Mouse (Mus musculus): ENCODE data around the gene Dnm3. TPM values are rescaled to one million over a fixed set of nuclear protein-coding genes. Genes with fewer than 3 reads are reported as not detected.
A peak's percentile ranks its signal among the peaks of the same experiment; 100 is the strongest.
"Not testable (repeated sequence)": the region's sequence is repeated elsewhere in the genome, so short reads cannot be mapped to it uniquely, and the experiment has no call there.

Dnm3 gene
- total RNA-seq, 2 experiments from 2014 or later: 6.3 to 11.0 TPM

GRCm38 (mm10) chr1:162436672-162437071 is 41.2 kb downstream of the Dnm3 start:
- no peak for DNase-seq (ENCODE audit: low spot score in 2 of 2)

GRCm38 (mm10) chr1:162428904-162429303 is 48.9 kb downstream of the Dnm3 start:
- no peak for DNase-seq (ENCODE audit: low spot score in 2 of 2)

GRCm38 (mm10) chr1:162425930-162426478 is 51.8 kb downstream of the Dnm3 start:
- no peak for DNase-seq (ENCODE audit: low spot score in 2 of 2)

- DNase-seq (ENCODE audit: low spot score in 2 of 2): no peak
These were observed 55.0 kb downstream of the Dnm3 start for GRCm38 (mm10) chr1:162422826-162423225.

GRCm38 (mm10) chr1:162413791-162414190 is 64.0 kb downstream of the Dnm3 start:
- DNase-seq (ENCODE audit: low spot score in 2 of 2): no peak

- DNase-seq (ENCODE audit: low spot score in 2 of 2): no peak
These were observed 64.9 kb downstream of the Dnm3 start for GRCm38 (mm10) chr1:162412787-162413429.

GRCm38 (mm10) chr1:162410207-162410965 is 67.4 kb downstream of the Dnm3 start:
- no peak for DNase-seq (ENCODE audit: low spot score in 2 of 2)

- no peak for DNase-seq (ENCODE audit: low spot score in 2 of 2)
These were observed 83.3 kb downstream of the Dnm3 start for GRCm38 (mm10) chr1:162394549-162394948.

- no peak for DNase-seq (ENCODE audit: low spot score in 2 of 2)
These were observed 89.2 kb downstream of the Dnm3 start for GRCm38 (mm10) chr1:162388442-162389165.

- DNase-seq (ENCODE audit: low spot score in 2 of 2): not testable (repeated sequence)
These were observed 104.8 kb downstream of the Dnm3 start for GRCm38 (mm10) chr1:162373068-162373467.

- DNase-seq (ENCODE audit: low spot score in 2 of 2): no peak
These were observed 108.1 kb downstream of the Dnm3 start for GRCm38 (mm10) chr1:162369726-162370125.

- no peak for DNase-seq (ENCODE audit: low spot score in 2 of 2)
These were observed 115.9 kb downstream of the Dnm3 start for GRCm38 (mm10) chr1:162361978-162362377.

GRCm38 (mm10) chr1:162359270-162359669 is 118.6 kb downstream of the Dnm3 start:
- DNase-seq (ENCODE audit: low spot score in 2 of 2): peak in 1 of 2 experiments; percentile 16

GRCm38 (mm10) chr1:162358036-162358435 is 119.8 kb downstream of the Dnm3 start:
- DNase-seq (ENCODE audit: low spot score in 2 of 2): peak; percentile 22 to 52

GRCm38 (mm10) chr1:162356481-162356880 is 121.4 kb downstream of the Dnm3 start:
- DNase-seq (ENCODE audit: low spot score in 2 of 2): no peak

GRCm38 (mm10) chr1:162354780-162355179 is 123.1 kb downstream of the Dnm3 start:
- DNase-seq (ENCODE audit: low spot score in 2 of 2): no peak

- DNase-seq (ENCODE audit: low spot score in 2 of 2): no peak
These were observed 124.0 kb downstream of the Dnm3 start for GRCm38 (mm10) chr1:162353831-162354230.

- DNase-seq (ENCODE audit: low spot score in 2 of 2): no peak
These were observed 128.5 kb downstream of the Dnm3 start for GRCm38 (mm10) chr1:162349306-162349705.

GRCm38 (mm10) chr1:162346456-162347011 is 131.3 kb downstream of the Dnm3 start:
- DNase-seq (ENCODE audit: low spot score in 2 of 2): no peak

- DNase-seq (ENCODE audit: low spot score in 2 of 2): no peak
These were observed 140.7 kb downstream of the Dnm3 start for GRCm38 (mm10) chr1:162337170-162337569.

GRCm38 (mm10) chr1:162336640-162337039 is 141.2 kb downstream of the Dnm3 start:
- DNase-seq (ENCODE audit: low spot score in 2 of 2): no peak
